Mouse (Mus musculus) left cerebral cortex, postnatal 36 days (tissue): Measurements from ENCODE around the gene Taar5. TPM values are rescaled to one million over a fixed set of nuclear protein-coding genes. Genes with fewer than 3 reads are reported as not detected.

Source experiments
- DNase-seq, 2 experiments: peaks; one replicate each; pipeline ENCODE4 v3.0.0; 2021 to 2022; ENCODE audit warnings: low spot score in 2 of 2, mixed read lengths in 1 of 2
- intact Hi-C: fragments of 180-260 bp; cut with DNase I; formaldehyde crosslinking; loops from one replicate; pipeline ENCODE4 v1.15.1; 2025
- total RNA-seq, 2 experiments: library from RNA; stranded (reverse); gene quantifications; 2 replicates each; pipeline ENCODE4 v1.2.3; 2021

The Taar5 gene
- total RNA-seq, 2 experiments from 2014 or later, result not detected

DNA sequence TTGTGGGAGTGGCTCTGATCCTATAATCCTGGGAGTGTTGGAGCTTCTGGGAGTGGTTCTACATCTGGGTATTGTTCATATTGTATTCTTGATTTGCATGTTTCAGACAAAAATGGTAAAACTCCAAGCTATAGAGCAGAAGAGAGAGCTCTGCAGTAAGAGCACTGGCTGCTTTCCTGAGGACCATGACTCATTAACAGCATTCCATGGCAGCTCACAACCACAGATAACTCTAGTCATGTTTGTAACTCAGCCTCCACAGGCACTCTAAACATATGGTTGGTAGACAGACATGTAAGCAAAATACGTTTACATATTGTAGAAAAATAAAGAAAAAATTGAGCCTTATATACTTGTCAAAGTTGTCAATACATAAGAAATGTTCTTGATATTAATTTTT is 35.9 kb downstream of the Taar5 start:
- intact Hi-C loops, result no loop called here
- no peak for DNase-seq

DNA sequence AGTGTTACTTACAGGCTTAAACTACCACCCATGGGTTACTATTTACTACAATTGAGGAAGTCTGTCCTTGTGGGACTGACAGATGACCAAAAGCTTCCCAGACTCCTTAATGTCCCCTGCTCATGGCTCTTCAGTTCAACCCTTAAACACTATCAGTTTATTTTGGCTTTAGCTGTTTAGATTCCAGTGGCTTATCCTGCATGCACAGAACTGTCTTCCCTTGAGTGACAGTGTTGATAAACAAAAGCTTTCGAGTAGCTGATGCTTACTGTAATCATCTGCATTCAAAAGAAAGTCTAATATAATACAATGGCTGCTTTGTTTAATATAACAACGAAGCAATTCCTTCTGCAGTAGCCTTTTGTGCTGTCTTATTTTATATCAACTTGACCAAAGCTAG is 36.5 kb downstream of the Taar5 start:
- intact Hi-C loops, result no loop called here
- DNase-seq, result no peak

DNA sequence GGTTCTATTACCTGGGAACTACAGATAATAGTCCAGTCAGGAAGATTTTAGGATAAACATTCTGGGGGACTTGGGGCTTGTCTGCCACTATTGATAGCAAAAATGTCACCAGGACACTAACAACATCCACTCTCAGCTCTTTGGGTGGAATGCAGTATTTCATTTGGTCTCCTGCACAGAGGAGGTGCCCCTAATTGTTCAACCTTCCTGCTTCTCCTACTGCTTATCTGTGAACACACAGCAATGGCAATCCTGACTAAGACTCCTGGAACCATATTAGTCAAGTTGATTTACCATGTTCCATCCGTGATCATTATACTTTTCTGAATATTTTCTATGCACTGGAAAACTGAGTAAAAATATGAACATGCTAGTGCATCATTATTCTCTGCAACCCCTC is 37.6 kb downstream of the Taar5 start:
- intact Hi-C loops, result no loop called here
- no peak for DNase-seq

Other genes with a start within 250 kb of the Taar5 start
- gene Rps12, start 183.4 kb upstream of the Taar5 start, total RNA-seq, result 100 to 1,000 TPM; 152 to 199 TPM
- 10 to 100 TPM; 17.3 to 25.0 TPM for gene Slc18b1, start 173.7 kb upstream of the Taar5 start, total RNA-seq
- under 1 TPM in 1 of 2 experiments, not detected in 1; 0.29 TPM for gene Vnn3, start 119.2 kb upstream of the Taar5 start, total RNA-seq
- under 1 TPM in 1 of 2 experiments, not detected in 1; 0.22 TPM for gene Vnn1, start 76.0 kb upstream of the Taar5 start, total RNA-seq
- gene Taar1, start 50.4 kb upstream of the Taar5 start, total RNA-seq, result not detected
- gene Taar2, start 32.1 kb upstream of the Taar5 start, total RNA-seq, result not detected
- not detected for gene Taar3, start 21.1 kb upstream of the Taar5 start, total RNA-seq
- gene Taar4, start 10.2 kb upstream of the Taar5 start, total RNA-seq, result not detected
- not detected for gene Taar6, start 14.9 kb downstream of the Taar5 start, total RNA-seq
- not detected for gene Taar7a, start 22.8 kb downstream of the Taar5 start, total RNA-seq
- gene Taar7b, start 29.2 kb downstream of the Taar5 start, total RNA-seq, result not detected
- gene Taar7d, start 56.5 kb downstream of the Taar5 start, total RNA-seq, result not detected
- gene Taar7e, start 66.9 kb downstream of the Taar5 start, total RNA-seq, result not detected
- not detected for gene Taar7f, start 78.8 kb downstream of the Taar5 start, total RNA-seq
- gene Taar8a, start 105.8 kb downstream of the Taar5 start, total RNA-seq, result not detected
- gene Taar8b, start 121.6 kb downstream of the Taar5 start, total RNA-seq, result not detected
- gene Taar8c, start 131.2 kb downstream of the Taar5 start, total RNA-seq, result not detected
- not detected for gene Taar9, start 138.8 kb downstream of the Taar5 start, total RNA-seq
- 100 to 1,000 TPM; 136 to 139 TPM for gene Stx7, start 178.6 kb downstream of the Taar5 start, total RNA-seq